In the genomic region with DNA sequence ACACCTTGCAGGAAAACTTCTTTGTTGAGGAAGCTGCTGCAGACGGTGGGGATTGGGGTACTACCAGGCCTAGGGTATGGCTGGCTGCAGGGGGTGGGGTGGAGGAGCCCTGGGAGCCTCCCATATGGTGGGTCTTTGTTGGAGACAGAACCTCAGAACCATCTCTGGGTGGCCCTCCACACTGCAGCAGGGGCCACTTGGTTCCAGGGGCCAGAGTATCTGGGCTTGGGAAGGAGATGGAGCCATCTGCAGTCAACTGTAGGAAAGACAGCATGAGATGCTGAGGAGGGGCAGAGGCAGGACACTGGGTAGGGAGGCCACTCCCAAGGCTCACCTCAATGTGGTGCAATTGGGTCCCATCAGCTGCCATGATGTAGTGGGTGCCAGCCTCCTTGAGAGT, we compare ENCODE assay signal across 19 mouse cellular contexts. TPM values are rescaled to one million over a fixed set of nuclear protein-coding genes. Genes with fewer than 3 reads are reported as not detected.
DNase-seq lines count a peak whose midpoint lies in the region; ATAC-seq and TF ChIP-seq lines count a peak whose summit lies in the region.
"Had no signal": no experiment of that assay in that cellular context is flagged by ENCODE, and none has a peak within 500 bp of the region (broad histone marks: within the 10 kb centered on the region; RNA-seq: fewer than 3 reads in every experiment).

No protein-coding gene starts in this region.

- WGBS in hindbrain, embryonic 13.5 days = 86% methylated on average over 1 of the region's 1 CpGs
- 93% methylated on average over 1 of the region's 1 CpGs for WGBS in hindbrain, embryonic 11.5 days
- WGBS in liver, postnatal 0 days (ENCODE audit: insufficient replicate concordance) = 75% methylated on average over 1 of the region's 1 CpGs
- WGBS in liver, embryonic 12.5 days (ENCODE audit: insufficient replicate concordance) = 79% methylated on average over 1 of the region's 1 CpGs

- no peaks in the 10 kb centered on the region for H3K4me1 ChIP-seq in hindbrain, embryonic 13.5 days (replicated peaks)
- no peaks in the 10 kb centered on the region for H3K4me1 ChIP-seq in hindbrain, embryonic 11.5 days (replicated peaks; ENCODE audit: control insufficient read depth, insufficient read depth, low read length)
- H3K4me1 ChIP-seq in liver, postnatal 0 days (ENCODE audit: insufficient read depth) = no peaks in the 10 kb centered on the region
- H3K4me1 ChIP-seq in liver, embryonic 12.5 days = no peaks in the 10 kb centered on the region
- H3K4me1 ChIP-seq: heart, embryonic 12.5 days; hindbrain, embryonic 10.5 days; midbrain, embryonic 12.5 days; neural tube, embryonic 13.5 days had no signal

- ATAC-seq in hindbrain, embryonic 13.5 days (ENCODE audit: low FRiP score) = no peak
- no peak for ATAC-seq in hindbrain, embryonic 11.5 days (ENCODE audit: low FRiP score)
- ATAC-seq in liver, postnatal 0 days = 0 out of 2 replicates have a peak, but pooled peaks have one; percentile 12
- ATAC-seq in liver, embryonic 12.5 days = no peak
- ATAC-seq: activated CD4-positive, CD25-positive, alpha-beta regulatory T cell, adult 4 months had no signal

- H3K4me2 ChIP-seq in hindbrain, embryonic 13.5 days = no peak overlapping the region
- H3K4me2 ChIP-seq in hindbrain, embryonic 11.5 days (replicated peaks; ENCODE audit: low read depth, low read length) = no peak overlapping the region
- H3K4me2 ChIP-seq in liver, postnatal 0 days (ENCODE audit: low read depth, low read length) = no peak overlapping the region
- no peak overlapping the region for H3K4me2 ChIP-seq in liver, embryonic 12.5 days
- H3K4me2 ChIP-seq: heart, embryonic 12.5 days; midbrain, embryonic 12.5 days; neural tube, embryonic 13.5 days had no signal

- peak; percentile 17; the same call in 1 of the 2 replicates for TF ChIP-seq CTCF in liver, postnatal 0 days (IDR thresholded peaks at IDR 0.05; ENCODE audit: low read depth)
- peak; percentile 17 for TF ChIP-seq CTCF in C2C12 (IDR thresholded peaks at IDR 0.05; ENCODE audit: control insufficient read depth, insufficient read depth, insufficient read length)

- no peaks in the 10 kb centered on the region for H3K9me3 ChIP-seq in hindbrain, embryonic 13.5 days
- no peaks in the 10 kb centered on the region for H3K9me3 ChIP-seq in hindbrain, embryonic 11.5 days (ENCODE audit: control insufficient read depth, low read length)
- H3K9me3 ChIP-seq in liver, postnatal 0 days (ENCODE audit: low read length) = no peaks in the 10 kb centered on the region
- no peaks in the 10 kb centered on the region for H3K9me3 ChIP-seq in liver, embryonic 12.5 days (replicated peaks)
- H3K9me3 ChIP-seq: hindbrain, embryonic 10.5 days; midbrain, embryonic 12.5 days; neural tube, embryonic 13.5 days had no signal

- no peak for DNase-seq in hindbrain, embryonic 11.5 days (ENCODE audit: low spot score)
- no peak for DNase-seq in liver, postnatal 0 days
- DNase-seq in MN1 (ENCODE audit: low spot score) = peak; percentile 62
- no peak for DNase-seq in neural tube, embryonic 10.5 days (ENCODE audit: extremely low spot score, low spot score)
- DNase-seq: adrenal gland, postnatal 25 days; cerebellum, adult 9-11 months; embryo, embryonic 11 days; gastrocnemius, postnatal 25 days; kidney, adult 18-20 months; thymus, adult 18-20 months had no signal

- no peak overlapping the region for H3ac ChIP-seq in C2C12 (ENCODE audit: control insufficient read depth, insufficient read length, low read depth)

- H3K27ac ChIP-seq in hindbrain, embryonic 13.5 days = 0 out of 2 replicates have a peak overlapping the region, but pooled peaks have one; percentile 0
- H3K27ac ChIP-seq in hindbrain, embryonic 11.5 days (ENCODE audit: low read depth, low read length) = no peak overlapping the region
- H3K27ac ChIP-seq in liver, postnatal 0 days (ENCODE audit: low read depth) = no peak overlapping the region
- H3K27ac ChIP-seq in liver, embryonic 12.5 days = no peak overlapping the region
- H3K27ac ChIP-seq: hindbrain, embryonic 10.5 days; midbrain, embryonic 12.5 days; neural tube, embryonic 13.5 days had no signal

- peaks cover 100% of the 10 kb centered on the region for H3K36me3 ChIP-seq in hindbrain, embryonic 13.5 days
- H3K36me3 ChIP-seq in hindbrain, embryonic 11.5 days (ENCODE audit: control insufficient read depth, insufficient read depth, low read length) = peaks cover 26% of the 10 kb centered on the region
- peaks cover 96% of the 10 kb centered on the region for H3K36me3 ChIP-seq in liver, postnatal 0 days (replicated peaks; ENCODE audit: insufficient read depth, low read length)
- H3K36me3 ChIP-seq in liver, embryonic 12.5 days = peaks cover 100% of the 10 kb centered on the region
- peaks cover 96% of the 10 kb centered on the region for H3K36me3 ChIP-seq in C2C12 (ENCODE audit: control insufficient read depth, insufficient read depth)

- no peak overlapping the region for H3K4me3 ChIP-seq in hindbrain, embryonic 13.5 days
- H3K4me3 ChIP-seq in hindbrain, embryonic 11.5 days (ENCODE audit: low read depth, low read length) = no peak overlapping the region
- H3K4me3 ChIP-seq in liver, postnatal 0 days (ENCODE audit: low read depth, low read length) = no peak overlapping the region
- H3K4me3 ChIP-seq in liver, embryonic 12.5 days = no peak overlapping the region
- H3K4me3 ChIP-seq in C2C12 (ENCODE audit: insufficient read depth, poor library complexity, severe bottlenecking) = no peak overlapping the region
- H3K4me3 ChIP-seq: heart, embryonic 12.5 days; hindbrain, embryonic 10.5 days; midbrain, embryonic 12.5 days; neural tube, embryonic 13.5 days had no signal

- TF ChIP-seq EP300 in liver, postnatal 0 days (IDR thresholded peaks at IDR 0.05; ENCODE audit: low read depth) = no peak

- no peaks in the 10 kb centered on the region for H3K79me3 ChIP-seq in C2C12 (ENCODE audit: low read depth)

- H3K27me3 ChIP-seq in hindbrain, embryonic 13.5 days = no peaks in the 10 kb centered on the region
- H3K27me3 ChIP-seq in hindbrain, embryonic 11.5 days (ENCODE audit: control insufficient read depth, insufficient read depth, low read length) = no peaks in the 10 kb centered on the region
- no peaks in the 10 kb centered on the region for H3K27me3 ChIP-seq in liver, postnatal 0 days (ENCODE audit: insufficient read depth, low read length)
- no peaks in the 10 kb centered on the region for H3K27me3 ChIP-seq in liver, embryonic 12.5 days (replicated peaks)
- H3K27me3 ChIP-seq in C2C12 (ENCODE audit: control insufficient read depth, insufficient read depth, insufficient read length) = no peaks in the 10 kb centered on the region
- H3K27me3 ChIP-seq: CH12.LX; heart, embryonic 12.5 days; midbrain, embryonic 12.5 days; neural tube, embryonic 13.5 days had no signal

- no peaks in the 10 kb centered on the region for H3K79me2 ChIP-seq in C2C12 (ENCODE audit: control insufficient read depth, insufficient read depth)

- no peak overlapping the region for H3K9ac ChIP-seq in hindbrain, embryonic 13.5 days
- no peak overlapping the region for H3K9ac ChIP-seq in hindbrain, embryonic 11.5 days (ENCODE audit: low read depth, low read length)
- no peak overlapping the region for H3K9ac ChIP-seq in liver, postnatal 0 days (replicated peaks)
- H3K9ac ChIP-seq in liver, embryonic 12.5 days = no peak overlapping the region
- H3K9ac ChIP-seq: heart, embryonic 12.5 days; midbrain, embryonic 12.5 days; neural tube, embryonic 13.5 days had no signal

TF ChIP-seq in C2C12, 6 proteins besides CTCF, POLR2A, EP300 and RAD21:
- TF ChIP-seq CEBPB (IDR thresholded peaks at IDR 0.05; ENCODE audit: low read depth) (no peak), MYOD1 (IDR thresholded peaks at IDR 0.05; ENCODE audit: control insufficient read depth, insufficient read length, low read depth) (no peak), USF1 (IDR thresholded peaks at IDR 0.05; ENCODE audit: low read depth) (no peak), FOSL1 (IDR thresholded peaks at IDR 0.05; ENCODE audit: insufficient read depth, low read length, poor library complexity, severe bottlenecking) (no peak), MAX (IDR thresholded peaks at IDR 0.05) (no peak), MYOG (IDR thresholded peaks at IDR 0.05; ENCODE audit: control insufficient read depth, extremely low read depth, insufficient read length) (no peak)

RNA-seq across cellular contexts. Expression of a gene that starts 15.5 kb away (rescaled TPM):
- polyA plus RNA-seq in hindbrain, embryonic 13.5 days (2015; fragmentation: Nextera tagmentation; extraction: Ambion mirVana) = 87.8 and 95.3 TPM in 2 replicates
- 58.1 and 60.0 TPM in 2 replicates for polyA plus RNA-seq in hindbrain, embryonic 11.5 days (2014; fragmentation: Nextera tagmentation; extraction: Ambion mirVana)
- 38.4 and 38.6 TPM in 2 replicates for polyA plus RNA-seq in liver, postnatal 0 days (2015; fragmentation: Nextera tagmentation; extraction: Ambion mirVana)
- polyA plus RNA-seq in liver, embryonic 12.5 days (2016; fragmentation: Nextera tagmentation; extraction: Ambion mirVana) = 48.6 and 51.5 TPM in 2 replicates
- 46.5 TPM for polyA plus RNA-seq in C2C12 (2012; fragmentation: generic; extraction: Trizol)

RNA-seq across cellular contexts. Expression of a gene that starts 16.9 kb away (rescaled TPM):
- polyA plus RNA-seq in hindbrain, embryonic 13.5 days (2015; fragmentation: Nextera tagmentation; extraction: Ambion mirVana) = 13.1 and 13.9 TPM in 2 replicates
- polyA plus RNA-seq in hindbrain, embryonic 11.5 days (2014; fragmentation: Nextera tagmentation; extraction: Ambion mirVana) = 8.6 and 8.8 TPM in 2 replicates
- polyA plus RNA-seq in liver, postnatal 0 days (2015; fragmentation: Nextera tagmentation; extraction: Ambion mirVana) = 2.1 and 2.5 TPM in 2 replicates
- polyA plus RNA-seq in liver, embryonic 12.5 days (2016; fragmentation: Nextera tagmentation; extraction: Ambion mirVana) = 10.5 and 11.2 TPM in 2 replicates
- 11.7 TPM for polyA plus RNA-seq in C2C12 (2012; fragmentation: generic; extraction: Trizol)

RNA-seq across cellular contexts. Expression of a gene that starts 37.1 kb away (rescaled TPM):
- polyA plus RNA-seq in hindbrain, embryonic 13.5 days (2015; fragmentation: Nextera tagmentation; extraction: Ambion mirVana) = 123 and 127 TPM in 2 replicates
- polyA plus RNA-seq in hindbrain, embryonic 11.5 days (2014; fragmentation: Nextera tagmentation; extraction: Ambion mirVana) = 62.2 and 67.6 TPM in 2 replicates
- 33.4 and 35.3 TPM in 2 replicates for polyA plus RNA-seq in liver, postnatal 0 days (2015; fragmentation: Nextera tagmentation; extraction: Ambion mirVana)
- 8.4 and 8.7 TPM in 2 replicates for polyA plus RNA-seq in liver, embryonic 12.5 days (2016; fragmentation: Nextera tagmentation; extraction: Ambion mirVana)
- polyA plus RNA-seq in C2C12 (2012; fragmentation: generic; extraction: Trizol) = 13.3 TPM

RNA-seq across cellular contexts. Expression of a gene that starts 45.9 kb away (rescaled TPM):
- 23.8 and 25.2 TPM in 2 replicates for polyA plus RNA-seq in hindbrain, embryonic 13.5 days (2015; fragmentation: Nextera tagmentation; extraction: Ambion mirVana)
- 1.3 TPM in 2 replicates for polyA plus RNA-seq in hindbrain, embryonic 11.5 days (2014; fragmentation: Nextera tagmentation; extraction: Ambion mirVana)
- 15.8 and 17.2 TPM in 2 replicates for polyA plus RNA-seq in liver, postnatal 0 days (2015; fragmentation: Nextera tagmentation; extraction: Ambion mirVana)
- polyA plus RNA-seq in liver, embryonic 12.5 days (2016; fragmentation: Nextera tagmentation; extraction: Ambion mirVana) = 1.9 TPM in 2 replicates
- 1.1 TPM for polyA plus RNA-seq in C2C12 (2012; fragmentation: generic; extraction: Trizol)
